Mouse (Mus musculus): ENCODE results near the gene Sf3a1.

GRCm38 (mm10) chr11:4209556-4209955 is 49.4 kb downstream of the Sf3a1 start:
- peak; percentile 6 for TF ChIP-seq CTCF (IDR thresholded peaks at IDR 0.05; ENCODE audit: low read depth, low read length)
- TF ChIP-seq EP300 (IDR thresholded peaks at IDR 0.05; ENCODE audit: insufficient read depth, low read depth, low read length) = no peak
- TF ChIP-seq POLR2A (IDR thresholded peaks at IDR 0.05; ENCODE audit: insufficient read depth, low read length) = no peak

Data from ES-Bruce4 (cell line).